Mouse (Mus musculus): Measurements from ENCODE around the gene Pex14. TPM values are rescaled to one million over a fixed set of nuclear protein-coding genes. Genes with fewer than 3 reads are reported as not detected.

Pex14 gene
- total RNA-seq, 2 experiments from 2014 or later: 21.6 to 24.3 TPM

GRCm38 (mm10) chr4:149040289-149040688 is 59.4 kb downstream of the Pex14 start:
- intact Hi-C loops (cut with DNase I): no loop called here
- DNase-seq: no peak
- H3K27ac ChIP-seq: no peak overlapping the region
- no peak for TF ChIP-seq CTCF (IDR thresholded peaks at IDR 0.05)
- no peak overlapping the region for H3K4me3 ChIP-seq

GRCm38 (mm10) chr4:149037706-149038105 is 62.0 kb downstream of the Pex14 start:
- no peak for DNase-seq
- H3K4me3 ChIP-seq: no peak overlapping the region
- TF ChIP-seq CTCF (IDR thresholded peaks at IDR 0.05): no peak
- intact Hi-C loops (cut with DNase I): loop anchor here (5.0 kb wide), 1 partner anchor 50 kb away; no protein-coding TSS in a partner anchor
- no peak overlapping the region for H3K27ac ChIP-seq

- no peak overlapping the region for H3K27ac ChIP-seq
- intact Hi-C loops (cut with DNase I): loop anchor here (5.0 kb wide), 1 partner anchor 49 kb away; no protein-coding TSS in a partner anchor
- TF ChIP-seq CTCF (IDR thresholded peaks at IDR 0.05): no peak
- H3K4me3 ChIP-seq: no peak overlapping the region
- no peak for DNase-seq
Observed at GRCm38 (mm10) chr4:149036592-149036991, 63.1 kb downstream of the Pex14 start.

- H3K4me3 ChIP-seq: no peak overlapping the region
- intact Hi-C loops (cut with DNase I): no loop called here
- peak; percentile 45 for TF ChIP-seq CTCF (IDR thresholded peaks at IDR 0.05)
- no peak for DNase-seq
- H3K27ac ChIP-seq: no peak overlapping the region
Observed at GRCm38 (mm10) chr4:149031507-149031906, 68.2 kb downstream of the Pex14 start.

- no peak overlapping the region for H3K27ac ChIP-seq
- no peak for TF ChIP-seq CTCF (IDR thresholded peaks at IDR 0.05)
- no peak for DNase-seq
- intact Hi-C loops (cut with DNase I): no loop called here
- no peak overlapping the region for H3K4me3 ChIP-seq
Observed at GRCm38 (mm10) chr4:149027571-149027970, 72.1 kb downstream of the Pex14 start.

GRCm38 (mm10) chr4:149025242-149025641 is 74.4 kb downstream of the Pex14 start:
- no peak for DNase-seq
- Histone ChIP-seq H3K4me3 (no peak overlapping the region), H3K27ac (no peak overlapping the region)
- intact Hi-C loops (cut with DNase I): no loop called here
- no peak for TF ChIP-seq CTCF (IDR thresholded peaks at IDR 0.05)

GRCm38 (mm10) chr4:149021021-149021420 is 78.7 kb downstream of the Pex14 start:
- DNase-seq: no peak
- intact Hi-C loops (cut with DNase I): no loop called here
- Histone ChIP-seq H3K4me3 (no peak overlapping the region), H3K27ac (no peak overlapping the region)
- no peak for TF ChIP-seq CTCF (IDR thresholded peaks at IDR 0.05)

- Histone ChIP-seq H3K27ac (no peak overlapping the region), H3K4me3 (no peak overlapping the region)
- no peak for DNase-seq
- intact Hi-C loops (cut with DNase I): no loop called here
- TF ChIP-seq CTCF (IDR thresholded peaks at IDR 0.05): no peak
Observed at GRCm38 (mm10) chr4:149019456-149019855, 80.2 kb downstream of the Pex14 start.

GRCm38 (mm10) chr4:149006756-149007155 is 92.9 kb downstream of the Pex14 start:
- no peak overlapping the region for H3K4me3 ChIP-seq
- no peak overlapping the region for H3K27ac ChIP-seq
- no peak for DNase-seq
- intact Hi-C loops (cut with DNase I): no loop called here
- TF ChIP-seq CTCF (IDR thresholded peaks at IDR 0.05): no peak

- intact Hi-C loops (cut with DNase I): no loop called here
- TF ChIP-seq CTCF (IDR thresholded peaks at IDR 0.05): no peak
- no peak for DNase-seq
- Histone ChIP-seq H3K27ac (no peak overlapping the region), H3K4me3 (no peak overlapping the region)
Observed at GRCm38 (mm10) chr4:149006107-149006506, 93.6 kb downstream of the Pex14 start.

- Histone ChIP-seq H3K27ac (no peak overlapping the region), H3K4me3 (no peak overlapping the region)
- DNase-seq: no peak
- no peak for TF ChIP-seq CTCF (IDR thresholded peaks at IDR 0.05)
- intact Hi-C loops (cut with DNase I): no loop called here
Observed at GRCm38 (mm10) chr4:149002441-149003093, 97.1 kb downstream of the Pex14 start.

GRCm38 (mm10) chr4:149001515-149001914 is 98.2 kb downstream of the Pex14 start:
- H3K27ac ChIP-seq: no peak overlapping the region
- TF ChIP-seq CTCF (IDR thresholded peaks at IDR 0.05): no peak
- no peak for DNase-seq
- intact Hi-C loops (cut with DNase I): no loop called here
- H3K4me3 ChIP-seq: no peak overlapping the region

- DNase-seq: no peak
- intact Hi-C loops (cut with DNase I): no loop called here
- H3K27ac ChIP-seq: no peak overlapping the region
- TF ChIP-seq CTCF (IDR thresholded peaks at IDR 0.05): no peak
- H3K4me3 ChIP-seq: no peak overlapping the region
Observed at GRCm38 (mm10) chr4:149000746-149001145, 98.9 kb downstream of the Pex14 start.

- intact Hi-C loops (cut with DNase I): no loop called here
- no peak for DNase-seq
- no peak for TF ChIP-seq CTCF (IDR thresholded peaks at IDR 0.05)
- Histone ChIP-seq H3K4me3 (no peak overlapping the region), H3K27ac (no peak overlapping the region)
Observed at GRCm38 (mm10) chr4:148993948-148994347, 105.7 kb downstream of the Pex14 start.
